Comparison of ENCODE assay signal across 8 mouse cellular contexts in the genomic region with DNA sequence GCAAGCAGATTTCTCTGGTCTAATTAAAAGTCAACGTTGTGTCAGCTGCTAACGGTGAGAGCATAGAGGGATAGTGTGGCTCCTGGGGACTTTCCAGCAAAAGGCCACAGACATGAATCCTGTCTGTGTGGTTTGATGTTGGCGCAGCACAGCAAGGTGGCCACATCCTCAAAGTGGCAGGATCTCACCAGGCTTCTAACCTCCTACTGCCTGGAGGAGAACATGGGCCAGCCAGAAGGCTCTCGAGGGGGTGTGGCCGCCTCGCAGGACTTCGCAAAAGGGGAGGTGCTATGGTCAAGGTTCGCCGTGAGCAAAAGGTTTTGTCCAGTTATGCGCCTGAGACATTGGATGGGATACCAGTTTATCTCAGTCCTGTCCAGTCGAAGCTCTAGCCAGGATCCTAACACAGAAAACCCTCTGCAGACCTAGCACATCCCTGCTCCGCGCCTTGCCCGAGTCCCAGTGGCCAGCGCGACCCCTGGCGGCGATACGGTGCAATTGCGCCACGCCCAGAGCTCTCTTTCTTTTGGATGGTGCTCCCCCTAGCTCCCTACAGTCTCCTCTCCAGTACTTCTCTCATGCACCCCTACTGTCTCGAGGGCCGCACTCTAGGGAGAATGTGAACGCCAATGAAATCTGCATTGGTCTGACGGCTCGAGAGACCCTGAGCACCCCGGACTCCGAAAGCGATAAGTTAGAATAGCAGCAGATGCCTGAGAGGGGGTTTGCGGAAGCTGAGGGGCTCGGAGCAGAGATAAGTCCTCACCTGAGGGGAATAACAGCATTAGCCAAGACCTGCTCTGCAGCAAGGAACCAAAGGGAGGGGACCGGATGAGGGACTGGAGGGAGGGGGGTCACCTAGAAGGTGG. TPM values are rescaled to one million over a fixed set of nuclear protein-coding genes. Genes with fewer than 3 reads are reported as not detected.
DNase-seq lines count a peak whose midpoint lies in the region; ATAC-seq lines count a peak whose summit lies in the region.

No protein-coding gene starts in this region.

- H3K27ac ChIP-seq in embryonic facial prominence, embryonic 14.5 days (replicated peaks; ENCODE audit: low read depth, low read length), result no peak overlapping the region
- H3K27ac ChIP-seq in heart, embryonic 10.5 days, result no peak overlapping the region
- no peak overlapping the region for H3K27ac ChIP-seq in kidney, embryonic 15.5 days

- H3K4me1 ChIP-seq in embryonic facial prominence, embryonic 14.5 days (ENCODE audit: control insufficient read depth, insufficient read depth, low read length), result no peaks in the 10 kb centered on the region
- H3K4me1 ChIP-seq in heart, embryonic 10.5 days, result peaks cover 16% of the 10 kb centered on the region
- H3K4me1 ChIP-seq in kidney, embryonic 15.5 days, result peaks cover 19% of the 10 kb centered on the region

- H3K4me3 ChIP-seq in embryonic facial prominence, embryonic 14.5 days (ENCODE audit: low read depth, low read length), result peak overlapping the region; percentile 29
- peak overlapping the region; percentile 44 for H3K4me3 ChIP-seq in heart, embryonic 10.5 days
- H3K4me3 ChIP-seq in kidney, embryonic 15.5 days (replicated peaks), result peak overlapping the region; percentile 33; the same call in 1 of the 2 replicates

- H3K9me3 ChIP-seq in embryonic facial prominence, embryonic 14.5 days (ENCODE audit: control insufficient read depth, low read length), result no peaks in the 10 kb centered on the region
- no peaks in the 10 kb centered on the region for H3K9me3 ChIP-seq in heart, embryonic 10.5 days
- no peaks in the 10 kb centered on the region for H3K9me3 ChIP-seq in kidney, embryonic 15.5 days (replicated peaks)

- H3K4me2 ChIP-seq in embryonic facial prominence, embryonic 14.5 days (ENCODE audit: low read depth, low read length), result peak overlapping the region; percentile 54
- peak overlapping the region; percentile 57 for H3K4me2 ChIP-seq in kidney, embryonic 15.5 days

- H3K9ac ChIP-seq in embryonic facial prominence, embryonic 14.5 days (ENCODE audit: low read depth, low read length), result peak overlapping the region; percentile 42; the same call in 1 of the 2 replicates
- peak overlapping the region; percentile 24; the same call in 1 of the 2 replicates for H3K9ac ChIP-seq in kidney, embryonic 15.5 days

- ATAC-seq in embryonic facial prominence, embryonic 14.5 days (ENCODE audit: low read depth), result peak; percentile 87
- peak; percentile 87 for ATAC-seq in kidney, embryonic 15.5 days (replicated peaks; ENCODE audit: low FRiP score)
- peak; percentile 84 for ATAC-seq in monocyte, adult 5-6 weeks (replicated peaks; ENCODE audit: insufficient number of reproducible peaks, low FRiP score, low TSS enrichment, poor library complexity, severe bottlenecking)

- no peaks in the 10 kb centered on the region for H3K36me3 ChIP-seq in embryonic facial prominence, embryonic 14.5 days (ENCODE audit: control insufficient read depth, insufficient read depth, low read length)
- H3K36me3 ChIP-seq in heart, embryonic 10.5 days, result no peaks in the 10 kb centered on the region
- no peaks in the 10 kb centered on the region for H3K36me3 ChIP-seq in kidney, embryonic 15.5 days

- peak; percentile 82 for DNase-seq in 3T3-L1 (ENCODE audit: low read depth, low spot score)
- DNase-seq in adrenal gland, postnatal 4 days (ENCODE audit: low spot score in 2 of 2), result peak; percentile 83
- DNase-seq in embryonic facial prominence, embryonic 14.5 days (ENCODE audit: low spot score), result peak; percentile 84
- DNase-seq in heart, embryonic 10.5 days (ENCODE audit: low spot score), result peak; percentile 92
- DNase-seq in liver, result peak; percentile 81
- DNase-seq in spleen, postnatal 4 days (ENCODE audit: low spot score in 2 of 2), result peak; percentile 81 to 95

- WGBS in embryonic facial prominence, embryonic 14.5 days, result 14% methylated on average over 31 of the region's 32 CpGs
- WGBS in heart, embryonic 10.5 days, result 12% methylated on average over 32 of the region's 32 CpGs
- 13% methylated on average over 32 of the region's 32 CpGs for WGBS in kidney, embryonic 15.5 days

- H3K27me3 ChIP-seq in embryonic facial prominence, embryonic 14.5 days (replicated peaks; ENCODE audit: control insufficient read depth, insufficient read depth, low read length), result peaks cover 13% of the 10 kb centered on the region
- peaks cover 51% of the 10 kb centered on the region for H3K27me3 ChIP-seq in heart, embryonic 10.5 days (ENCODE audit: insufficient read depth, poor library complexity, severe bottlenecking)
- peaks cover 31% of the 10 kb centered on the region for H3K27me3 ChIP-seq in kidney, embryonic 15.5 days

RNA-seq across cellular contexts. Expression of a gene that starts 13.3 kb away (rescaled TPM):
- 10 to 100 TPM; 49.2 to 56.6 TPM for total RNA-seq in adrenal gland, postnatal 4 days (2021)
- 13.3 and 14.4 TPM in 2 replicates for polyA plus RNA-seq in embryonic facial prominence, embryonic 14.5 days (2014; fragmentation: Nextera tagmentation; extraction: Ambion mirVana)
- polyA plus RNA-seq in heart, embryonic 10.5 days (2016; fragmentation: Nextera tagmentation; extraction: Ambion mirVana), result 3.9 and 6.6 TPM in 2 replicates
- polyA plus RNA-seq in kidney, embryonic 15.5 days (2015; fragmentation: Nextera tagmentation; extraction: Ambion mirVana), result 15.8 and 16.6 TPM in 2 replicates
- 0.29 to 0.43 TPM in 2 of 3 replicates, not detected in the other for total RNA-seq in monocyte, adult 5-6 weeks (2017)

RNA-seq across cellular contexts. Expression of a gene that starts 28.3 kb away (rescaled TPM):
- total RNA-seq in adrenal gland, postnatal 4 days (2021), result 1 to 10 TPM; 6.4 to 6.8 TPM
- 3.7 and 3.8 TPM in 2 replicates for polyA plus RNA-seq in embryonic facial prominence, embryonic 14.5 days (2014; fragmentation: Nextera tagmentation; extraction: Ambion mirVana)
- polyA plus RNA-seq in heart, embryonic 10.5 days (2016; fragmentation: Nextera tagmentation; extraction: Ambion mirVana), result 3.9 and 4.3 TPM in 2 replicates
- polyA plus RNA-seq in kidney, embryonic 15.5 days (2015; fragmentation: Nextera tagmentation; extraction: Ambion mirVana), result 4.0 and 4.6 TPM in 2 replicates
- 4.3 to 8.3 TPM (median 5.6 TPM) in 3 replicates for total RNA-seq in monocyte, adult 5-6 weeks (2017)

RNA-seq across cellular contexts. Expression of a gene that starts 32.3 kb away (rescaled TPM):
- 100 to 1,000 TPM; 334 to 351 TPM for total RNA-seq in adrenal gland, postnatal 4 days (2021)
- 76.4 and 84.0 TPM in 2 replicates for polyA plus RNA-seq in embryonic facial prominence, embryonic 14.5 days (2014; fragmentation: Nextera tagmentation; extraction: Ambion mirVana)
- 57.1 and 82.0 TPM in 2 replicates for polyA plus RNA-seq in heart, embryonic 10.5 days (2016; fragmentation: Nextera tagmentation; extraction: Ambion mirVana)
- polyA plus RNA-seq in kidney, embryonic 15.5 days (2015; fragmentation: Nextera tagmentation; extraction: Ambion mirVana), result 53.7 and 56.7 TPM in 2 replicates
- total RNA-seq in monocyte, adult 5-6 weeks (2017), result 151 to 190 TPM (median 176 TPM) in 3 replicates

RNA-seq across cellular contexts. Expression of a gene that starts 53.5 kb away (rescaled TPM):
- total RNA-seq in adrenal gland, postnatal 4 days (2021), result 10 to 100 TPM; 11.8 to 15.2 TPM
- polyA plus RNA-seq in embryonic facial prominence, embryonic 14.5 days (2014; fragmentation: Nextera tagmentation; extraction: Ambion mirVana), result 12.8 and 13.0 TPM in 2 replicates
- 0.57 and 2.9 TPM in 2 replicates for polyA plus RNA-seq in heart, embryonic 10.5 days (2016; fragmentation: Nextera tagmentation; extraction: Ambion mirVana)
- 7.9 and 10.4 TPM in 2 replicates for polyA plus RNA-seq in kidney, embryonic 15.5 days (2015; fragmentation: Nextera tagmentation; extraction: Ambion mirVana)
- total RNA-seq in monocyte, adult 5-6 weeks (2017), result 311 to 369 TPM (median 334 TPM) in 3 replicates
